Mouse (Mus musculus) intestine, embryonic 16.5 days (tissue): ENCODE results near the gene Rimklb. TPM values are rescaled to one million over a fixed set of nuclear protein-coding genes. Genes with fewer than 3 reads are reported as not detected.
A peak's percentile ranks its signal among the peaks of the same experiment; 100 is the strongest.
"Not testable (repeated sequence)": the region's sequence is repeated elsewhere in the genome, so short reads cannot be mapped to it uniquely, and the experiment has no call there.

Source experiments
- ATAC-seq: fragments of 200-750 bp; cut with Nextera tagmentation; 2 replicates; pipeline ENCODE4 v1.8.0; 2017; ENCODE audit warnings: moderate TSS enrichment, moderate library complexity
- H3K27ac ChIP-seq: fragments of 300-500 bp; sonication (generic); 2 replicates; pipeline ENCODE4 v1.5.1; 2014; ENCODE audit warnings: mild to moderate bottlenecking, low read length
- H3K27me3 ChIP-seq: fragments of 300-500 bp; sonication (generic); replicated peaks from 2 replicates; pipeline ENCODE4 v1.6.1; 2014; ENCODE audit warnings: low read length, control low read depth, mixed read lengths; ENCODE audit not compliant: control insufficient read depth, insufficient read depth
- H3K36me3 ChIP-seq: fragments of 300-500 bp; sonication (generic); 2 replicates; pipeline ENCODE4 v1.6.1; 2014; ENCODE audit warnings: low read length, control low read depth; ENCODE audit not compliant: control insufficient read depth, insufficient read depth
- H3K4me1 ChIP-seq: fragments of 300-500 bp; sonication (generic); 2 replicates; pipeline ENCODE4 v1.6.1; 2014; ENCODE audit warnings: low read length, control low read depth, mixed read lengths; ENCODE audit not compliant: control insufficient read depth, insufficient read depth
- H3K4me2 ChIP-seq: fragments of 300-500 bp; sonication (generic); 2 replicates; pipeline ENCODE4 v1.6.1; 2014; ENCODE audit warnings: low read depth, low read length, control low read depth
- H3K4me3 ChIP-seq: fragments of 300-500 bp; sonication (generic); 2 replicates; pipeline ENCODE4 v1.5.1; 2014; ENCODE audit warnings: mild to moderate bottlenecking, low read length
- H3K9ac ChIP-seq: fragments of 300-500 bp; sonication (generic); 2 replicates; pipeline ENCODE4 v1.6.1; 2014; ENCODE audit warnings: low read depth, low read length
- H3K9me3 ChIP-seq: fragments of 300-500 bp; sonication (generic); 2 replicates; pipeline ENCODE4 v1.6.1; 2016; ENCODE audit warnings: low read length, control low read depth; ENCODE audit not compliant: control insufficient read depth
- WGBS: fragments of 180-500 bp; shearing (Covaris S2); extraction: QIAGEN DNeasy Blood & Tissue Kit; methylation state at CpG from one replicate; pipeline ENCODE4 v1.1.7; 2014; 5-methylcytosine and 5-hydroxymethylcytosine counted together
- polyA plus RNA-seq: library from polyadenylated mRNA; unstranded; fragments of >200 nt; fragmentation: Nextera tagmentation; extraction: Ambion mirVana; gene quantifications from 2 replicates; pipeline ENCODE4 v1.2.1, GENCODE M21; 2015

The Rimklb gene
- 3.5 and 3.7 TPM in 2 replicates for polyA plus RNA-seq

GRCm38 (mm10) chr6:122498661-122499060 lies at the start of gene Rimklb:
Gene Rimklb, minus strand, starts transcription at chr6:122498761.
- ATAC-seq = no peak
- H3K4me1 ChIP-seq = peaks cover 8% of the 10 kb centered on the region; the same call in 1 of the 2 replicates
- no peak within 1 kb of the TSS for H3K27ac ChIP-seq
- no peak within 1 kb of the TSS for H3K9ac ChIP-seq
- no peaks in the 10 kb centered on the region; the same call in 1 of the 2 replicates for H3K27me3 ChIP-seq
- H3K4me3 ChIP-seq = no peak within 1 kb of the TSS
- H3K4me2 ChIP-seq = no peak within 1 kb of the TSS
- no peaks in the 10 kb centered on the region for H3K36me3 ChIP-seq
- 77% methylated on average over 5 of the region's 5 CpGs for WGBS
- H3K9me3 ChIP-seq = no peaks in the 10 kb centered on the region

GRCm38 (mm10) chr6:122545948-122546347 lies 47.4 kb upstream of the Rimklb start:
- 75% methylated on average over 10 of the region's 10 CpGs for WGBS
- Histone ChIP-seq H3K27ac (no peak overlapping the region), H3K9me3 (no peaks in the 10 kb centered on the region), H3K4me3 (no peak overlapping the region), H3K9ac (no peak overlapping the region), H3K4me1 (no peaks in the 10 kb centered on the region), H3K36me3 (no peaks in the 10 kb centered on the region), H3K27me3 (no peaks in the 10 kb centered on the region), H3K4me2 (no peak overlapping the region)
- no peak for ATAC-seq

- Histone ChIP-seq H3K4me1 (no peaks in the 10 kb centered on the region), H3K9ac (no peak overlapping the region), H3K4me2 (no peak overlapping the region), H3K36me3 (no peaks in the 10 kb centered on the region), H3K9me3 (no peaks in the 10 kb centered on the region), H3K27me3 (no peaks in the 10 kb centered on the region), H3K4me3 (no peak overlapping the region), H3K27ac (no peak overlapping the region)
- ATAC-seq = no peak
- 76% methylated on average over 9 of the region's 9 CpGs for WGBS
Observed at GRCm38 (mm10) chr6:122545289-122545882, 46.8 kb upstream of the Rimklb start.

- WGBS = 90% methylated on average over 1 of the region's 1 CpGs
- Histone ChIP-seq H3K27ac (no peak overlapping the region), H3K4me3 (no peak overlapping the region), H3K27me3 (no peaks in the 10 kb centered on the region), H3K9me3 (no peaks in the 10 kb centered on the region), H3K4me2 (no peak overlapping the region), H3K9ac (no peak overlapping the region), H3K4me1 (no peaks in the 10 kb centered on the region), H3K36me3 (no peaks in the 10 kb centered on the region)
- no peak for ATAC-seq
Observed at GRCm38 (mm10) chr6:122544672-122545071, 46.1 kb upstream of the Rimklb start.

- no peaks in the 10 kb centered on the region for H3K9me3 ChIP-seq
- H3K27me3 ChIP-seq = no peaks in the 10 kb centered on the region
- no peaks in the 10 kb centered on the region for H3K36me3 ChIP-seq
- no peaks in the 10 kb centered on the region for H3K4me1 ChIP-seq
- no peak overlapping the region for H3K9ac ChIP-seq
- no peak overlapping the region for H3K4me3 ChIP-seq
- H3K27ac ChIP-seq = no peak overlapping the region
- 75% methylated on average over 5 of the region's 5 CpGs for WGBS
- no peak overlapping the region for H3K4me2 ChIP-seq
- no peak for ATAC-seq
Observed at GRCm38 (mm10) chr6:122543574-122543973, 45.0 kb upstream of the Rimklb start.

- H3K9me3 ChIP-seq, H3K4me1 ChIP-seq, H3K4me3 ChIP-seq, H3K36me3 ChIP-seq, H3K9ac ChIP-seq, H3K4me2 ChIP-seq, H3K27ac ChIP-seq, H3K27me3 ChIP-seq, ATAC-seq: not testable (repeated sequence)
- WGBS = 77% methylated on average over 5 of the region's 5 CpGs
Observed at GRCm38 (mm10) chr6:122542459-122542858, 43.9 kb upstream of the Rimklb start.

GRCm38 (mm10) chr6:122539564-122539963 lies 41.0 kb upstream of the Rimklb start:
- no peak for ATAC-seq

GRCm38 (mm10) chr6:122534032-122534431 lies 35.5 kb upstream of the Rimklb start:
- Histone ChIP-seq H3K4me1 (no peaks in the 10 kb centered on the region), H3K27me3 (no peaks in the 10 kb centered on the region), H3K4me3 (no peak overlapping the region), H3K36me3 (no peaks in the 10 kb centered on the region), H3K4me2 (no peak overlapping the region), H3K9ac (no peak overlapping the region), H3K9me3 (no peaks in the 10 kb centered on the region), H3K27ac (no peak overlapping the region)
- 63% methylated on average over 3 of the region's 3 CpGs for WGBS
- no peak for ATAC-seq

More at GRCm38 (mm10) chr6:122539564-122539963, 41.0 kb upstream of the Rimklb start:
- Histone ChIP-seq H3K36me3 (no peaks in the 10 kb centered on the region), H3K27me3 (no peaks in the 10 kb centered on the region), H3K4me3 (no peak overlapping the region), H3K9me3 (no peaks in the 10 kb centered on the region), H3K4me1 (no peaks in the 10 kb centered on the region), H3K9ac (no peak overlapping the region), H3K27ac (no peak overlapping the region), H3K4me2 (no peak overlapping the region)
- 87% methylated on average over 9 of the region's 9 CpGs for WGBS

GRCm38 (mm10) chr6:122532883-122533302 lies 34.3 kb upstream of the Rimklb start:
- H3K4me3 ChIP-seq = no peak overlapping the region
- no peaks in the 10 kb centered on the region for H3K36me3 ChIP-seq
- H3K27ac ChIP-seq = no peak overlapping the region
- no peaks in the 10 kb centered on the region for H3K9me3 ChIP-seq
- H3K4me2 ChIP-seq = peak overlapping the region; percentile 8; the same call in 1 of the 2 replicates
- no peaks in the 10 kb centered on the region for H3K4me1 ChIP-seq
- no peaks in the 10 kb centered on the region for H3K27me3 ChIP-seq
- no peak for ATAC-seq
- no peak overlapping the region for H3K9ac ChIP-seq
- WGBS = 17% methylated on average over 4 of the region's 4 CpGs
